Mouse (Mus musculus) CH12.LX (cell line): Measurements from ENCODE around the gene Fars2. TPM values are rescaled to one million over a fixed set of nuclear protein-coding genes. Genes with fewer than 3 reads are reported as not detected.

Experiments used
- DNase-seq: peaks from one replicate; pipeline ENCODE4 v3.0.0-alpha.2; 2013; ENCODE audit errors: extremely low read depth
- H3K27ac ChIP-seq: 2 replicates; pipeline ENCODE4 v1.5.1; 2012; ENCODE audit warnings: low read depth, mild to moderate bottlenecking, control low read depth, moderate library complexity; ENCODE audit not compliant: insufficient read depth
- H3K27me3 ChIP-seq: replicated peaks from 2 replicates; pipeline ENCODE3; 2012; ENCODE audit warnings: inconsistent platforms
- H3K36me3 ChIP-seq, 2 experiments: replicated peaks in 1 of 2; 2 replicates each; pipeline versions ENCODE3 to v1.6.1; 2012; ENCODE audit warnings: inconsistent platforms in 1 of 2, low read length in 1 of 2, mild to moderate bottlenecking in 1 of 2, mixed read lengths in 1 of 2, moderate library complexity in 1 of 2; ENCODE audit not compliant: control insufficient read depth in 1 of 2, insufficient read depth in 1 of 2
- H3K4me1 ChIP-seq, 2 experiments: 2 replicates each; pipeline ENCODE4 v1.6.1; 2012; ENCODE audit warnings: inconsistent platforms in 1 of 2, moderate library complexity in 1 of 2; ENCODE audit not compliant: insufficient read depth in 2 of 2, control insufficient read depth in 1 of 2
- H3K4me2 ChIP-seq: 2 replicates; pipeline ENCODE4 v1.6.1; 2012; ENCODE audit warnings: low read depth, mild to moderate bottlenecking, control low read depth; ENCODE audit not compliant: poor library complexity, insufficient read depth, severe bottlenecking
- H3K4me3 ChIP-seq, 3 experiments: fragments of 150-350 bp in 1 of 3; sonication (generic) in 1 of 3; replicated peaks in 1 of 3; 2 replicates each; pipeline versions ENCODE3 to v1.5.1; 2011 to 2012; ENCODE audit warnings: low read depth in 2 of 3, low read length in 2 of 3, mild to moderate bottlenecking in 2 of 3, moderate library complexity in 2 of 3, control low read depth in 1 of 3, improper control_type of control experiment in 1 of 3, inconsistent platforms in 1 of 3, mixed read lengths in 1 of 3; ENCODE audit not compliant: poor library complexity in 1 of 3
- H3K79me2 ChIP-seq: replicated peaks from 2 replicates; pipeline ENCODE4 v1.6.1; 2012; ENCODE audit warnings: mild to moderate bottlenecking, moderate library complexity; ENCODE audit not compliant: control insufficient read depth, poor library complexity, insufficient read depth, severe bottlenecking; ENCODE audit errors: extremely low read depth
- H3K9ac ChIP-seq: 2 replicates; pipeline ENCODE4 v1.6.1; 2012; ENCODE audit warnings: low read depth, mild to moderate bottlenecking, control low read depth, moderate library complexity; ENCODE audit not compliant: insufficient read depth
- H3K9me3 ChIP-seq: replicated peaks from 2 replicates; pipeline ENCODE3; 2012; ENCODE audit warnings: low read length, inconsistent platforms, mixed read lengths
- ELF1 ChIP-seq: IDR thresholded peaks from 2 replicates; pipeline ENCODE4 v1.6.1; 2014; ENCODE audit warnings: low read depth, mild to moderate bottlenecking, inconsistent platforms, low read length, improper control_type of control experiment
- ETS1 ChIP-seq: conservative IDR thresholded peaks from 2 replicates; pipeline ENCODE4 v1.6.1; 2012; ENCODE audit warnings: low read depth, mild to moderate bottlenecking, inconsistent platforms, low read length, improper control_type of control experiment, moderate library complexity
- IRF4 ChIP-seq: IDR thresholded peaks from 2 replicates; pipeline ENCODE4 v1.6.1; 2014; ENCODE audit warnings: low read depth, mild to moderate bottlenecking, inconsistent platforms, low read length, improper control_type of control experiment
- KAT2A ChIP-seq: IDR thresholded peaks from 2 replicates; pipeline ENCODE4 v1.6.1; 2012; ENCODE audit warnings: low read length, improper control_type of control experiment, inconsistent platforms; ENCODE audit not compliant: insufficient replicate concordance
- PAX5 ChIP-seq: IDR thresholded peaks from 2 replicates; pipeline ENCODE4 v1.6.1; 2012; ENCODE audit warnings: low read length, inconsistent platforms, mixed read lengths
- POLR2A ChIP-seq: IDR thresholded peaks from 2 replicates; pipeline ENCODE4 v1.6.1; 2011; ENCODE audit warnings: low read depth, mild to moderate bottlenecking, improper control_type of control experiment, low read length
- SIN3A ChIP-seq: IDR thresholded peaks from 2 replicates; pipeline ENCODE4 v1.6.1; 2012; ENCODE audit warnings: low read length, improper control_type of control experiment, inconsistent platforms
- SMC3 ChIP-seq: IDR thresholded peaks from 2 replicates; pipeline ENCODE4 v1.6.1; 2011; ENCODE audit warnings: low read depth, low read length, improper control_type of control experiment
- UBTF ChIP-seq: IDR thresholded peaks from 2 replicates; pipeline ENCODE4 v1.6.1; 2012; ENCODE audit warnings: low read depth, mild to moderate bottlenecking, inconsistent platforms, low read length, improper control_type of control experiment, moderate library complexity
- USF2 ChIP-seq: conservative IDR thresholded peaks from 2 replicates; pipeline ENCODE4 v1.6.1; 2011; ENCODE audit warnings: low read depth, low read length, improper control_type of control experiment
- dilution Hi-C: fragments of 300-500 bp; cut with MboI; formaldehyde crosslinking; loops from 2 replicates; pipeline ENCODE4 v1.14.3; 2020; ENCODE audit warnings: low sequenced_read_pairs; ENCODE audit not compliant: extremely low pct_unique_long_range_greater_than_20kb, extremely low pct_ligation_motif_present
- in situ Hi-C: fragments of 300-500 bp; cut with MboI; formaldehyde crosslinking; loops from 3 replicates; pipeline ENCODE4 v1.14.3; 2019; ENCODE audit warnings: low sequenced_read_pairs, low pct_ligation_motif_present, low pct_unique_long_range_greater_than_20kb, mixed read lengths
- polyA plus RNA-seq: library from polyadenylated mRNA; unstranded; fragments of >175 nt; gene quantifications from 2 replicates; pipeline ENCODE4 v1.2.1, GENCODE M21; 2012; ENCODE audit warnings: low read depth; ENCODE audit not compliant: insufficient read length
- total RNA-seq, 2 experiments: library from RNA; depleted of rRNA; stranded (reverse); fragments of 300-350 nt in 1 of 2; fragments of >200 nt in 1 of 2; gene quantifications; 2 replicates each; pipeline ENCODE4 v1.2.3; 2012 to 2014

Gene Fars2
- total and polyA plus RNA-seq, 3 experiments: 30.2 to 47.7 (median 46.4) TPM

DNA sequence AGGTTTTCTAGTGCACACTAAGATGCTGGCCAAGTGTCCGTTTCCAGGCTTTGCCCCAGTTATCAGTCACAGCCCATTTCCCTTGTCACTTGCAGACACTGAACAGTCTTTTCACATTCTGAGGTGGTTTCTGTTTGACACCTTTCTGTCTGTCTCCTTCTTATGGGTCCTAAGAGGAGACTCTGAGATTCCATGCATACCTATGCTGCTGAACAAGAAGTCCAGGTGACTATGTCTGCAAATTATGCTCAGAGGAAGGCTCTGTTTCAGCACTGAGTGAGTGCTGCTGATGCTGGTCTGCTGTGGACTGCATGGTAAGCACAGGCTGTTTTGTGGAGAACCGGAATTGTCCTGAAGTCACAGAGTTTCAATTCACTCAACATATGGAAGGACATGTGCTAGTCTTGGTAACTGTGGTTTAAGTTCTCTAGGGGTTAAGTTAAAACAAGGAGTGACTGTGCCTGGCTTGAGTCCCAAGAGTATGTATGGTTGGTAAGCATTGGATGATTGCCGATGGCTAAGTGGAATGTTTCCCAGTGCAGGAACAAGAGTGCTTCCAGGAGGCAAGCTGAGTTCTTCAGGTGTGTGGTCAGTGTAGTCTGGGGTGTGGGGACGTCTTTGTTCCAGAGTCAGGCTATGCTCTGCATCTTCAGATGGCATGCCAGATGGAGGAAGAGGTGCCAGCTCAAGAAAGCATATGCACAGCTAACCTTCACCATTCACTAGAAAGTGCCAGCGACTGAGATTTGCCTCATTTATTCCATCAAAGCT, 35.7 kb downstream of the Fars2 start:
- Histone ChIP-seq H3K9ac (no peak overlapping the region), H3K4me3 (no peak overlapping the region), H3K27ac (no peak overlapping the region), H3K4me2 (no peak overlapping the region), H3K79me2 (0 out of 2 replicates have a peak, but pooled peaks cover 2% of the 10 kb centered on the region), H3K36me3 (peaks cover 3 to 28% of the 10 kb centered on the region in 2 experiments), H3K9me3 (peaks cover 3% of the 10 kb centered on the region), H3K4me1 (peaks cover 0 to 36% of the 10 kb centered on the region in 2 experiments; a peak in 2 of 4 replicates), H3K27me3 (no peaks in the 10 kb centered on the region)
- dilution Hi-C loops (no loop called here), in situ Hi-C loops (no loop called here)
- TF ChIP-seq ETS1 (no peak), PAX5 (no peak), SIN3A (no peak), ELF1 (no peak), UBTF (no peak), KAT2A (no peak), POLR2A (no peak)
- DNase-seq: no peak

DNA sequence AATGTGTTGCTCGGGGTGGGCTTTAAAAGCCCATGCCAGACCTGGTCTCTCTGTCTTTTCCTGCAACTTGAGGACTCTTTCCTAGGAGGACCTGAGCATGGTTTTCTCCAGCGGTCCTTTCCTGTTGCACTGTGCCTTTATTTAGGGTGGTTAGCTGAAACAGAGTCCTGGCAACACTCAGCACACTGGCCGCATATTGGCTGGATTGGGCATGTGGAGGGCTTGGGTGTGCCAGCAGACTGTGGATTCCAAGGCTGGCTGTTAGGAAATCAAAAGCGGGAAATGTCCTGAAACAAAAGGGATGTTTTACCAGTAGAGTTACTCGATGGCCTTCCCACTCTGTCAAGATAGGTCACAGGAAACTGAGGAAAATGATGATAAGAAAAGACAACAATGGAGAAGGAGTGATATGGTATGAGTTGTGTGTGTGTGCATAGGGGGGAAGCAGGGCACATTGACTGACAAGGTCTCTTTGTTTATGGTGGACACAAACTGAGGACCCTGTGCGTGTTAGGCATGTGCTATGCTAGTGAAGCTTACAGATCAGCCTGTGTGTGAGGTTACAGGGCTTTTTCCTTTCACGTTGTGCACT, 39.2 kb downstream of the Fars2 start:
- H3K4me1 ChIP-seq: peaks cover 0 to 19% of the 10 kb centered on the region in 2 experiments; a peak in 2 of 4 replicates
- no peak for TF ChIP-seq IRF4
- TF ChIP-seq SMC3: no peak
- TF ChIP-seq USF2: no peak
- no peak for TF ChIP-seq PAX5
- TF ChIP-seq, all 38 proteins: peak for 0
- in situ Hi-C loops: no loop called here
- Histone ChIP-seq H3K9me3 (peaks cover 3% of the 10 kb centered on the region), H3K27me3 (no peaks in the 10 kb centered on the region), H3K36me3 (peaks cover 3 to 21% of the 10 kb centered on the region in 2 experiments), H3K9ac (no peak overlapping the region), H3K27ac (no peak overlapping the region), H3K4me3 (no peak overlapping the region), H3K4me2 (no peak overlapping the region), H3K79me2 (no peaks in the 10 kb centered on the region)
- dilution Hi-C loops: no loop called here
- DNase-seq: no peak

DNA sequence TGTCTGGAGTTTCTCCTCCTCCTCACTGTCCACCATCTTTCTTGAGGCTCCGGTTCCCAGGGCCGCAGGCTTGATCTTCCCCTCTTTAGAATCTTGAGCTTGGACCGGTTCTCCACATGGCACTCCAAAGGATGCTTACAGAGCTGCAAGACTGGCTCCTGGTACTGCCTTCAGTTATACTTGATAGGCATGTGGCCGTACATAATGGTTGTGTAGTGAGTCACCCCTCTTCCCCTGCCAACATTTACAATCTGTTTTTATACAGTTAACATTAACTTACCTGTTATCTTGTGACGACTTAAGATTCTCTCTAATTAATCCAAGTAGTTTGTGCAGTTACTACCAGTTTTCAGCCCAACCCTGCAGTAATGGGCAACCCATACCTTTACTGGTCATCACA, 46.2 kb downstream of the Fars2 start:
- in situ Hi-C loops: no loop called here
- dilution Hi-C loops: no loop called here

More for the DNA sequence above, 46.2 kb downstream of the Fars2 start:
- Histone ChIP-seq H3K4me3 (no peak overlapping the region), H3K9me3 (no peaks in the 10 kb centered on the region), H3K36me3 (peaks cover 0 to 11% of the 10 kb centered on the region in 2 experiments), H3K4me1 (peaks cover 0 to 16% of the 10 kb centered on the region in 2 experiments; a peak in 2 of 4 replicates), H3K9ac (no peak overlapping the region), H3K4me2 (no peak overlapping the region), H3K79me2 (no peaks in the 10 kb centered on the region)
- TF ChIP-seq ELF1: no peak
- TF ChIP-seq, all 38 proteins: peak for 0
- DNase-seq: no peak
- Histone ChIP-seq H3K27me3 (no peaks in the 10 kb centered on the region), H3K27ac (no peak overlapping the region)
